Mouse (Mus musculus) myocyte (in vitro differentiated cells): ENCODE data around the gene Drd1. TPM values are rescaled to one million over a fixed set of nuclear protein-coding genes. Genes with fewer than 3 reads are reported as not detected.

ENCODE experiments used
- H3K27me3 ChIP-seq: one replicate; pipeline ENCODE4 v1.6.1; 2011; ENCODE audit not compliant: control insufficient read depth, insufficient read depth, insufficient read length
- H3K36me3 ChIP-seq: one replicate; pipeline ENCODE4 v1.6.1; 2011; ENCODE audit not compliant: control insufficient read depth, insufficient read depth
- H3K4me2 ChIP-seq: one replicate; pipeline ENCODE4 v1.6.1; 2011; ENCODE audit warnings: low read depth, control low read depth
- H3K4me3 ChIP-seq: one replicate; pipeline ENCODE4 v1.5.1; 2011; ENCODE audit warnings: mild to moderate bottlenecking, control low read depth, moderate library complexity
- H3K79me2 ChIP-seq: one replicate; pipeline ENCODE4 v1.6.1; 2011; ENCODE audit not compliant: control insufficient read depth, insufficient read depth
- H3ac ChIP-seq: one replicate; pipeline ENCODE4 v1.6.1; 2011; ENCODE audit not compliant: control insufficient read depth, insufficient read length
- CEBPB ChIP-seq: IDR thresholded peaks from 2 replicates; pipeline ENCODE4 v1.6.1; 2011; ENCODE audit warnings: mild to moderate bottlenecking, moderate library complexity; ENCODE audit not compliant: poor library complexity, insufficient read depth, severe bottlenecking
- E2F4 ChIP-seq: IDR thresholded peaks from one replicate; pipeline ENCODE4 v1.6.1; 2011; ENCODE audit warnings: mild to moderate bottlenecking, control low read depth, moderate library complexity; ENCODE audit not compliant: insufficient read depth
- MAX ChIP-seq: IDR thresholded peaks from one replicate; pipeline ENCODE4 v1.6.1; 2011; ENCODE audit warnings: low read depth, mild to moderate bottlenecking, control low read depth
- MYOD1 ChIP-seq, 3 experiments: IDR thresholded peaks; one replicate each; pipeline ENCODE4 v1.6.1; 2011; ENCODE audit warnings: control low read depth in 2 of 3, low read depth in 2 of 3, mild to moderate bottlenecking in 2 of 3, moderate library complexity in 1 of 3; ENCODE audit not compliant: insufficient read length in 2 of 3, control insufficient read depth in 1 of 3
- MYOG ChIP-seq, 3 experiments: IDR thresholded peaks; one replicate each; pipeline ENCODE4 v1.6.1; 2011; ENCODE audit warnings: control low read depth in 2 of 3, low read depth in 2 of 3, mild to moderate bottlenecking in 2 of 3; ENCODE audit not compliant: insufficient read length in 2 of 3, control insufficient read depth in 1 of 3, insufficient read depth in 1 of 3
- POLR2A ChIP-seq: IDR thresholded peaks from one replicate; pipeline ENCODE4 v1.6.1; 2011; ENCODE audit warnings: low read depth, mild to moderate bottlenecking, control low read depth, moderate library complexity; ENCODE audit not compliant: insufficient read length
- POLR2AphosphoS2 ChIP-seq: IDR thresholded peaks from one replicate; pipeline ENCODE4 v1.6.1; 2011; ENCODE audit warnings: low read depth, control low read depth; ENCODE audit not compliant: insufficient read length
- REST ChIP-seq: IDR thresholded peaks from one replicate; pipeline ENCODE4 v1.6.1; 2011; ENCODE audit warnings: mild to moderate bottlenecking, control low read depth, moderate library complexity; ENCODE audit not compliant: insufficient read depth, insufficient read length
- SRF ChIP-seq: IDR thresholded peaks from one replicate; pipeline ENCODE4 v1.6.1; 2011; ENCODE audit warnings: low read depth; ENCODE audit not compliant: control insufficient read depth, insufficient read length
- TCF12 ChIP-seq: IDR thresholded peaks from one replicate; pipeline ENCODE4 v1.6.1; 2011; ENCODE audit warnings: mild to moderate bottlenecking, control low read depth; ENCODE audit not compliant: poor library complexity, insufficient read depth, severe bottlenecking
- TCF3 ChIP-seq: IDR thresholded peaks from one replicate; pipeline ENCODE4 v1.6.1; 2011; ENCODE audit warnings: low read depth, control low read depth; ENCODE audit not compliant: insufficient read length
- USF1 ChIP-seq: IDR thresholded peaks from one replicate; pipeline ENCODE4 v1.6.1; 2011; ENCODE audit warnings: low read depth, mild to moderate bottlenecking, control low read depth, moderate library complexity
- polyA plus RNA-seq: library from polyadenylated mRNA; unstranded; fragments of >200 nt; fragmentation: generic; extraction: Trizol; gene quantifications from one replicate; pipeline ENCODE4 v1.2.1, GENCODE M21; 2012; ENCODE audit warnings: missing spikeins

Gene Drd1
- polyA plus RNA-seq, 1 experiment: not detected

DNA sequence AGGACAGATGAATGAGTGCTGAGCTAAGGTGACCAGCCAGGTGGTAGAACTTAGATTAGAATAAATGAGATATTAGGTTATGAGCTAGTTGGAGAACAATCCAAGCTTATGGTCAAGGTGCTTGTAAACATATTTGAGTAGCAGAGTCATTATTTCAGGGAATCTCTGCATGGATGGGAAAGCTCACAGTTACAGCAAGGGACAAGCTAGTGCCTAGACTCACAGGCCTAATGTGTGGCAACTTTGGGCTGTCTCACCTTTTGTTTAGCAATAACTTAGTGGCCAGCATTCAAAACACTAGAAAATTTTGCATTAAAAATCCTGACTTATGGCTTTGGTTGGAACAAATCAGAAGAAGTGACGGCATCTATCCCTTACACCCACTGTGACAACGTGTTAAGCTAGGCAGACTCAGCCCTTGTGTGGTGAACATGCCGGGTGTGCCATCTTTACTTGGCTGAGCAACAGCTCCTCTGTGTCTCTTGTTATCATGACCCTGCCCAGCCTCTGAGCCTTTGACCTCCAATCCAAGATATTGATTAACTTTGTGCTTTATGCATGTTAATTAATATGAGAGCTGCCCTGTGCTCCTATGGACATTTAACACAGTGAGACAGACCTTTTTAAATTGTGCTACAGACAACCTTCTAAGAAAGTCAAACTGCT is 10.7 kb upstream of the Drd1 start:
- Histone ChIP-seq H3K79me2 (no peaks in the 10 kb centered on the region), H3ac (no peak overlapping the region), H3K36me3 (no peaks in the 10 kb centered on the region), H3K4me3 (no peak overlapping the region), H3K27me3 (peaks cover 17% of the 10 kb centered on the region), H3K4me2 (no peak overlapping the region)
- TF ChIP-seq POLR2A (no peak), TCF3 (no peak), CEBPB (no peak), E2F4 (no peak), MYOG (IDR thresholded peaks at IDR 0.05; ENCODE audit: control insufficient read depth in 1 of 3, insufficient read depth in 1 of 3, insufficient read length in 2 of 3, low read depth in 2 of 3) (no peak), USF1 (no peak), MYOD1 (IDR thresholded peaks at IDR 0.05; ENCODE audit: control insufficient read depth in 1 of 3, insufficient read length in 2 of 3, low read depth in 2 of 3) (no peak), POLR2AphosphoS2 (no peak), REST (no peak), SRF (no peak), TCF12 (no peak), MAX (no peak)

DNA sequence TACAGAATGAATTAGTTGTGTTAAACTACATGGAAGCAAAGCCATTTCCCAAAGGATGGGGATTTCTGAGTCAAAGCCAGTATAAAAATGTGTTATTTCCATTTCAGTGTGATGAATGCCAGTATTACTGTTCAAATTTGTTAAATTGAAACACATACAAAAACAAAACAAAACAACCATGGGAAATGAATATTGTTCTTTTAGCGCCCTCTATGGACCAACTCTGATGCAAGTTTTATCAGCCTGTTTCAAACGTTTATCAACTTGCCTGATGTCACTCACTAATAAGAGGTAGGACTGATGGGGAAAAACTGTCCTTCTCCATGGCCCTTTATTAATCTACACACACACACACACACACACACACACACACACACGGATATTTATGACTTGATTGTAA is 7.8 kb upstream of the Drd1 start:
- Histone ChIP-seq H3K4me2 (no peak overlapping the region), H3K4me3 (no peak overlapping the region), H3K79me2 (no peaks in the 10 kb centered on the region), H3ac (no peak overlapping the region), H3K27me3 (peaks cover 27% of the 10 kb centered on the region), H3K36me3 (no peaks in the 10 kb centered on the region)
- TF ChIP-seq TCF3 (no peak), E2F4 (no peak), TCF12 (no peak), SRF (no peak), REST (no peak), MYOG (IDR thresholded peaks at IDR 0.05; ENCODE audit: control insufficient read depth in 1 of 3, insufficient read depth in 1 of 3, insufficient read length in 2 of 3, low read depth in 2 of 3) (no peak), POLR2A (no peak), POLR2AphosphoS2 (no peak), MYOD1 (IDR thresholded peaks at IDR 0.05; ENCODE audit: control insufficient read depth in 1 of 3, insufficient read length in 2 of 3, low read depth in 2 of 3) (no peak), MAX (no peak), CEBPB (no peak)

DNA sequence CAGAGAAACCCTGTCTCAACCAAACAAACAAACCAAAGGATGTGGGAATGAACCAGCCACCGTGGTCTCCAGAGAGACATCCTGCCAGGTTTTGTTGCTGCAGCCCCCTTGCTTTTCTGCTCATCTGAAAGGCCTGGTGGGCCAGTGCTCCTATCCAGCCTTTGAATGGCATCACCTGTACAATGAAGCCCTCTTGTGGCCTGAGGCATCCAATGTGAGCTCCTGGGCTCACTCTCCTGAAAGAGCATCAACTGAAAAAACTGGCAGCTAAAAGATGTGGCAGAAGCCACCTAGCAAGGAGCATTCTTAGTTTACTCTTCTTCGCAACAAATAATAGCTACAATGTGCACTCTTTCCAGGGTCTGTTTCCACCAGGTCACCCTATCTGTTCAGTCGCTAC is 6.6 kb upstream of the Drd1 start:
- Histone ChIP-seq H3K4me2 (no peak overlapping the region), H3K4me3 (no peak overlapping the region), H3ac (no peak overlapping the region), H3K79me2 (no peaks in the 10 kb centered on the region), H3K27me3 (peaks cover 33% of the 10 kb centered on the region), H3K36me3 (no peaks in the 10 kb centered on the region)
- TF ChIP-seq CEBPB (no peak), TCF12 (no peak), REST (no peak), E2F4 (no peak), POLR2A (no peak), TCF3 (no peak), MYOD1 (IDR thresholded peaks at IDR 0.05; ENCODE audit: control insufficient read depth in 1 of 3, insufficient read length in 2 of 3, low read depth in 2 of 3) (no peak), MAX (no peak), MYOG (IDR thresholded peaks at IDR 0.05; ENCODE audit: control insufficient read depth in 1 of 3, insufficient read depth in 1 of 3, insufficient read length in 2 of 3, low read depth in 2 of 3) (no peak), SRF (no peak), USF1 (no peak), POLR2AphosphoS2 (no peak)

DNA sequence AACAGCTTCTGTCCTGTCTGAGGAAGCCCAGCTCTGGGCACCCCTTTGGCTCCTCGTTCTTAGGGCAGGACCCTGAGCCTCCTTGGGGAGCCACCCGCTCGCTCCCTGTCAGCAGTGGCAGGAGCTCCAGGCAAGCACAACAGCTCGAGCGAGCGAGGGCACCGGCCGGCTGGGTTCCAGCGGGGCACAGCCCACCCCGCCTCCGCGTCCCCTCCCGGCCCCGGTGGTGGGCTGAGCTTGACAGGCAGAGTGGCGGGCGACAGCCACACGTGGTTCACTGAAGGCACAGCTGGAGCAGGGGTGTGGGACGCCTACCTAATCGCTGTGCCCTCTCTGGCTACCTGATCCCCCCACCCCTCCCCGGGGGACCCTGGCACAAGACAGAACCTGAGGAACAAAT is 543 bp downstream of the Drd1 start:
- H3K4me3 ChIP-seq: no peak overlapping the region
- peaks cover 68% of the 10 kb centered on the region for H3K27me3 ChIP-seq
- no peak for TF ChIP-seq TCF3
- TF ChIP-seq SRF: no peak
- TF ChIP-seq MAX: no peak
- no peak for TF ChIP-seq POLR2AphosphoS2
- no peak for TF ChIP-seq CEBPB
- TF ChIP-seq REST: no peak
- TF ChIP-seq MYOD1 (IDR thresholded peaks at IDR 0.05; ENCODE audit: control insufficient read depth in 1 of 3, insufficient read length in 2 of 3, low read depth in 2 of 3): no peak
- TF ChIP-seq E2F4: no peak
- TF ChIP-seq POLR2A: no peak
- TF ChIP-seq MYOG (IDR thresholded peaks at IDR 0.05; ENCODE audit: control insufficient read depth in 1 of 3, insufficient read depth in 1 of 3, insufficient read length in 2 of 3, low read depth in 2 of 3): no peak
- TF ChIP-seq TCF12: no peak
- TF ChIP-seq USF1: no peak

More for the DNA sequence above, 543 bp downstream of the Drd1 start:
- no peaks in the 10 kb centered on the region for H3K79me2 ChIP-seq
- H3K36me3 ChIP-seq: no peaks in the 10 kb centered on the region
- H3K4me2 ChIP-seq: no peak overlapping the region
- no peak overlapping the region for H3ac ChIP-seq
